Mouse (Mus musculus): ENCODE measurements around the gene Grin3a.

GRCm38 (mm10) chr4:49680171-49680875, 165.2 kb downstream of the Grin3a start:
- TF ChIP-seq CTCF (IDR thresholded peaks at IDR 0.05; ENCODE audit: low read depth) (no peak), EP300 (IDR thresholded peaks at IDR 0.05; ENCODE audit: low read depth) (no peak)

All from heart, postnatal 0 days (tissue).